16 mouse cellular contexts compared by ENCODE assay signal in genomic region chr2:59199476-59199976, GRCm38 (mm10).
"Had no signal": no experiment of that assay in that cellular context is flagged by ENCODE, and none has a peak within 500 bp of the region (broad histone marks: within the 10 kb centered on the region; RNA-seq: fewer than 3 reads in every experiment).

No protein-coding gene starts in this region.

- H3K4me1 ChIP-seq: lung, embryonic 15.5 days; neural tube, embryonic 12.5 days; stomach, embryonic 15.5 days had no signal

- H3K27me3 ChIP-seq: lung, embryonic 15.5 days; megakaryocyte, embryonic 14.5 days; midbrain, embryonic 13.5 days; midbrain, embryonic 15.5 days; neural tube, embryonic 12.5 days; stomach, embryonic 15.5 days had no signal

- H3K36me3 ChIP-seq: lung, embryonic 15.5 days; midbrain, embryonic 13.5 days; midbrain, embryonic 15.5 days; neural tube, embryonic 12.5 days; stomach, embryonic 15.5 days had no signal

- DNase-seq: lung, adult 2 months; lung, postnatal 14 days; lung, postnatal 36 days; right cerebral cortex, postnatal 14 days; thymus, postnatal 14 days; thymus, postnatal 36 days had no signal

- H3K4me2 ChIP-seq: lung, embryonic 15.5 days; midbrain, embryonic 11.5 days; midbrain, embryonic 13.5 days; midbrain, embryonic 15.5 days; neural tube, embryonic 12.5 days; stomach, embryonic 15.5 days had no signal

- H3K9me3 ChIP-seq: lung, embryonic 15.5 days; megakaryocyte, embryonic 14.5 days; midbrain, embryonic 13.5 days; midbrain, embryonic 15.5 days; neural tube, embryonic 12.5 days; stomach, embryonic 15.5 days had no signal

- ATAC-seq: lung, postnatal 0 days; midbrain, embryonic 13.5 days; midbrain, embryonic 15.5 days had no signal

- H3K4me3 ChIP-seq: lung, embryonic 15.5 days; megakaryocyte, embryonic 14.5 days; midbrain, embryonic 13.5 days; midbrain, embryonic 15.5 days; neural tube, embryonic 12.5 days; stomach, embryonic 15.5 days had no signal

- H3K27ac ChIP-seq: lung, embryonic 15.5 days; macrophage; midbrain, embryonic 13.5 days; midbrain, embryonic 15.5 days; neural tube, embryonic 12.5 days; stomach, embryonic 15.5 days; stomach, postnatal 0 days had no signal

- H3K9ac ChIP-seq: lung, embryonic 15.5 days; midbrain, embryonic 13.5 days; midbrain, embryonic 15.5 days; neural tube, embryonic 12.5 days; stomach, embryonic 15.5 days had no signal
